Mouse (Mus musculus) heart, embryonic 11.5 days (tissue): ENCODE measurements around the gene Gpx1. TPM values are rescaled to one million over a fixed set of nuclear protein-coding genes. Genes with fewer than 3 reads are reported as not detected.
"Not testable (repeated sequence)": the region's sequence is repeated elsewhere in the genome, so short reads cannot be mapped to it uniquely, and the experiment has no call there.

Source experiments
- ATAC-seq: fragments of 200-750 bp; cut with Nextera tagmentation; replicated peaks from 2 replicates; pipeline ENCODE4 v1.8.0; 2017; ENCODE audit warnings: moderate library complexity; ENCODE audit not compliant: insufficient number of reproducible peaks, low FRiP score, low TSS enrichment
- H3K27ac ChIP-seq: fragments of 300-500 bp; sonication (generic); 2 replicates; pipeline ENCODE4 v1.5.1; 2014; ENCODE audit warnings: mild to moderate bottlenecking, low read depth, low read length
- H3K27me3 ChIP-seq: fragments of 300-500 bp; sonication (generic); 2 replicates; pipeline ENCODE4 v1.6.1; 2014; ENCODE audit warnings: mild to moderate bottlenecking, low read length, mixed read lengths; ENCODE audit not compliant: control insufficient read depth, insufficient read depth
- H3K36me3 ChIP-seq: fragments of 300-500 bp; sonication (generic); 2 replicates; pipeline ENCODE4 v1.6.1; 2014; ENCODE audit warnings: mild to moderate bottlenecking, low read length, moderate library complexity, mixed read lengths; ENCODE audit not compliant: control insufficient read depth, insufficient read depth
- H3K4me1 ChIP-seq: fragments of 300-500 bp; sonication (generic); 2 replicates; pipeline ENCODE4 v1.6.1; 2014; ENCODE audit warnings: low read length; ENCODE audit not compliant: control insufficient read depth, insufficient read depth
- H3K4me2 ChIP-seq: fragments of 300-500 bp; sonication (generic); 2 replicates; pipeline ENCODE4 v1.6.1; 2014; ENCODE audit warnings: mild to moderate bottlenecking, moderate library complexity
- H3K4me3 ChIP-seq: fragments of 300-500 bp; sonication (generic); 2 replicates; pipeline ENCODE4 v1.5.1; 2014; ENCODE audit warnings: low read depth, low read length
- H3K9ac ChIP-seq: fragments of 300-500 bp; sonication (generic); 2 replicates; pipeline ENCODE4 v1.6.1; 2014; ENCODE audit warnings: mild to moderate bottlenecking, low read depth, low read length, moderate library complexity
- H3K9me3 ChIP-seq: fragments of 300-500 bp; sonication (generic); replicated peaks from 2 replicates; pipeline ENCODE4 v1.6.1; 2016; ENCODE audit warnings: low read length; ENCODE audit not compliant: control insufficient read depth
- WGBS: fragments of 180-500 bp; shearing (Covaris S2); extraction: QIAGEN DNeasy Blood & Tissue Kit; methylation state at CpG from one replicate; pipeline ENCODE4 v1.1.7; 2014; ENCODE audit not compliant: insufficient replicate concordance; 5-methylcytosine and 5-hydroxymethylcytosine counted together
- polyA plus RNA-seq: library from polyadenylated mRNA; unstranded; fragments of >200 nt; fragmentation: Nextera tagmentation; extraction: Ambion mirVana; gene quantifications from 2 replicates; pipeline ENCODE4 v1.2.1, GENCODE M21; 2014

Gene Gpx1
- polyA plus RNA-seq, 1 experiment from 2014 or later: 1,462 TPM

- H3K9me3 ChIP-seq: no peaks in the 10 kb centered on the region
- peak overlapping the region; percentile 100 for H3K27ac ChIP-seq
- no peaks in the 10 kb centered on the region for H3K27me3 ChIP-seq
- WGBS: 0% methylated on average over 1 of the region's 1 CpGs
- H3K36me3 ChIP-seq: peaks cover 5% of the 10 kb centered on the region; the same call in 1 of the 2 replicates
- ATAC-seq: no peak
- peak overlapping the region; percentile 94 for H3K4me2 ChIP-seq
- H3K9ac ChIP-seq: peak overlapping the region; percentile 93
- peaks cover 19% of the 10 kb centered on the region for H3K4me1 ChIP-seq
- peak overlapping the region; percentile 83 for H3K4me3 ChIP-seq
Measured at GRCm38 (mm10) chr9:108305170-108305569, 33.5 kb upstream of the Gpx1 start.

- H3K9me3 ChIP-seq: no peaks in the 10 kb centered on the region
- under 1% methylated on average over 81 of the region's 81 CpGs for WGBS
Measured at GRCm38 (mm10) chr9:108305629-108306520, 32.8 kb upstream of the Gpx1 start, which contains the start of the genes Rhoa and Tcta. Gene Rhoa (plus strand): TSS chr9:108306129. Gene Tcta (minus strand): TSS chr9:108306160.

GRCm38 (mm10) chr9:108306571-108306980, 32.1 kb upstream of the Gpx1 start:
- H3K4me2 ChIP-seq: peak overlapping the region; percentile 94
- peak; percentile 86 for ATAC-seq
- peak overlapping the region; percentile 100 for H3K27ac ChIP-seq
- peaks cover 28% of the 10 kb centered on the region for H3K4me1 ChIP-seq
- peaks cover 5% of the 10 kb centered on the region; the same call in 1 of the 2 replicates for H3K36me3 ChIP-seq
- H3K9ac ChIP-seq: peak overlapping the region; percentile 98
- no peaks in the 10 kb centered on the region for H3K27me3 ChIP-seq
- under 1% methylated on average over 49 of the region's 51 CpGs for WGBS
- H3K4me3 ChIP-seq: peak overlapping the region; percentile 83
- no peaks in the 10 kb centered on the region for H3K9me3 ChIP-seq

More at GRCm38 (mm10) chr9:108305629-108306520, 32.8 kb upstream of the Gpx1 start, which contains the start of the genes Rhoa and Tcta:
- H3K27me3 ChIP-seq: no peaks in the 10 kb centered on the region
- peak within 1 kb of the TSS; percentile 98 for H3K9ac ChIP-seq
- H3K27ac ChIP-seq: peak within 1 kb of the TSS; percentile 100
- peak within 1 kb of the TSS; percentile 83 for H3K4me3 ChIP-seq
- peak; percentile 93 for ATAC-seq
- H3K4me1 ChIP-seq: peaks cover 24% of the 10 kb centered on the region
- H3K36me3 ChIP-seq: peaks cover 5% of the 10 kb centered on the region; the same call in 1 of the 2 replicates
- H3K4me2 ChIP-seq: peak within 1 kb of the TSS; percentile 94

- ATAC-seq: no peak
- 16% methylated on average over 12 of the region's 12 CpGs for WGBS
Measured at GRCm38 (mm10) chr9:108307021-108307807, 31.5 kb upstream of the Gpx1 start.

GRCm38 (mm10) chr9:108308141-108308540, 30.6 kb upstream of the Gpx1 start:
- H3K9me3 ChIP-seq: no peaks in the 10 kb centered on the region
- peak overlapping the region; percentile 94 for H3K4me2 ChIP-seq
- peaks cover 28% of the 10 kb centered on the region for H3K4me1 ChIP-seq
- 30% methylated on average over 2 of the region's 2 CpGs for WGBS
- no peaks in the 10 kb centered on the region for H3K27me3 ChIP-seq
- peak overlapping the region; percentile 68 for H3K9ac ChIP-seq
- peaks cover 1% of the 10 kb centered on the region; the same call in 1 of the 2 replicates for H3K36me3 ChIP-seq
- peak overlapping the region; percentile 83 for H3K4me3 ChIP-seq
- no peak for ATAC-seq
- no peak overlapping the region for H3K27ac ChIP-seq

More at GRCm38 (mm10) chr9:108307021-108307807, 31.5 kb upstream of the Gpx1 start:
- peaks cover 5% of the 10 kb centered on the region; the same call in 1 of the 2 replicates for H3K36me3 ChIP-seq
- H3K27me3 ChIP-seq: no peaks in the 10 kb centered on the region
- peak overlapping the region; percentile 98 for H3K9ac ChIP-seq
- H3K9me3 ChIP-seq: no peaks in the 10 kb centered on the region
- peak overlapping the region; percentile 100 for H3K27ac ChIP-seq
- H3K4me1 ChIP-seq: peaks cover 28% of the 10 kb centered on the region
- H3K4me2 ChIP-seq: peak overlapping the region; percentile 94
- H3K4me3 ChIP-seq: peak overlapping the region; percentile 83

- Histone ChIP-seq H3K4me2 (no peak overlapping the region), H3K4me1 (no peaks in the 10 kb centered on the region), H3K9me3 (no peaks in the 10 kb centered on the region), H3K9ac (no peak overlapping the region), H3K27ac (no peak overlapping the region), H3K27me3 (no peaks in the 10 kb centered on the region), H3K36me3 (no peaks in the 10 kb centered on the region), H3K4me3 (no peak overlapping the region)
- 90% methylated on average over 3 of the region's 3 CpGs for WGBS
- ATAC-seq: no peak
Measured at GRCm38 (mm10) chr9:108317572-108317971, 21.1 kb upstream of the Gpx1 start.

GRCm38 (mm10) chr9:108318462-108318861, 20.2 kb upstream of the Gpx1 start:
- Histone ChIP-seq H3K27me3 (no peaks in the 10 kb centered on the region), H3K36me3 (no peaks in the 10 kb centered on the region), H3K4me1 (no peaks in the 10 kb centered on the region), H3K9ac (no peak overlapping the region), H3K4me3 (no peak overlapping the region), H3K9me3 (no peaks in the 10 kb centered on the region), H3K27ac (no peak overlapping the region), H3K4me2 (no peak overlapping the region)
- WGBS: 81% methylated on average over 2 of the region's 2 CpGs
- no peak for ATAC-seq

GRCm38 (mm10) chr9:108322054-108322453, 16.6 kb upstream of the Gpx1 start:
- H3K27ac ChIP-seq, H3K9me3 ChIP-seq, H3K4me2 ChIP-seq, H3K27me3 ChIP-seq, H3K36me3 ChIP-seq, ATAC-seq, H3K9ac ChIP-seq, H3K4me3 ChIP-seq, H3K4me1 ChIP-seq: not testable (repeated sequence)
- 96% methylated on average over 7 of the region's 7 CpGs for WGBS
